Mouse (Mus musculus) embryonic facial prominence, embryonic 14.5 days (tissue): ENCODE measurements around the gene Arsg. TPM values are rescaled to one million over a fixed set of nuclear protein-coding genes. Genes with fewer than 3 reads are reported as not detected.
"Not testable (repeated sequence)": the region's sequence is repeated elsewhere in the genome, so short reads cannot be mapped to it uniquely, and the experiment has no call there.

ENCODE experiments used
- ATAC-seq: fragments of 200-750 bp; cut with Nextera tagmentation; 2 replicates; pipeline ENCODE4 v1.8.0; 2017; ENCODE audit warnings: low read depth, moderate number of reproducible peaks, moderate TSS enrichment
- DNase-seq: peaks from one replicate; pipeline ENCODE4 v3.0.0-alpha.2; 2015; ENCODE audit warnings: low spot score
- H3K27ac ChIP-seq: fragments of 300-500 bp; sonication (generic); replicated peaks from 2 replicates; pipeline ENCODE4 v1.5.1; 2014; ENCODE audit warnings: low read depth, mild to moderate bottlenecking, low read length, moderate library complexity
- H3K27me3 ChIP-seq: fragments of 300-500 bp; sonication (generic); replicated peaks from 2 replicates; pipeline ENCODE4 v1.6.1; 2014; ENCODE audit warnings: low read length; ENCODE audit not compliant: control insufficient read depth, insufficient read depth
- H3K36me3 ChIP-seq: fragments of 300-500 bp; sonication (generic); 2 replicates; pipeline ENCODE4 v1.6.1; 2014; ENCODE audit warnings: low read length, mixed read lengths; ENCODE audit not compliant: control insufficient read depth, insufficient read depth
- H3K4me1 ChIP-seq: fragments of 300-500 bp; sonication (generic); 2 replicates; pipeline ENCODE4 v1.6.1; 2014; ENCODE audit warnings: antibody characterized with exemption, low read length; ENCODE audit not compliant: control insufficient read depth, insufficient read depth
- H3K4me2 ChIP-seq: fragments of 300-500 bp; sonication (generic); 2 replicates; pipeline ENCODE4 v1.6.1; 2014; ENCODE audit warnings: low read depth, mild to moderate bottlenecking, low read length, moderate library complexity, mixed read lengths
- H3K4me3 ChIP-seq: fragments of 300-500 bp; sonication (generic); 2 replicates; pipeline ENCODE4 v1.5.1; 2014; ENCODE audit warnings: low read depth, mild to moderate bottlenecking, low read length
- H3K9ac ChIP-seq: fragments of 300-500 bp; sonication (generic); 2 replicates; pipeline ENCODE4 v1.6.1; 2014; ENCODE audit warnings: low read depth, mild to moderate bottlenecking, low read length, moderate library complexity, mixed read lengths
- H3K9me3 ChIP-seq: fragments of 300-500 bp; sonication (generic); 2 replicates; pipeline ENCODE4 v1.6.1; 2016; ENCODE audit warnings: low read length; ENCODE audit not compliant: control insufficient read depth
- WGBS: fragments of 180-500 bp; shearing (Covaris S2); extraction: QIAGEN DNeasy Blood & Tissue Kit; methylation state at CpG from one replicate; pipeline ENCODE4 v1.1.7; 2014; 5-methylcytosine and 5-hydroxymethylcytosine counted together
- polyA plus RNA-seq: library from polyadenylated mRNA; unstranded; fragments of >200 nt; fragmentation: Nextera tagmentation; extraction: Ambion mirVana; gene quantifications from 2 replicates; pipeline ENCODE4 v1.2.1, GENCODE M21; 2014

Arsg gene
- polyA plus RNA-seq, 1 experiment from 2014 or later = 4.3 TPM

- 57% methylated on average over 16 of the region's 16 CpGs for WGBS
- H3K4me3 ChIP-seq = no peak overlapping the region
Measured at GRCm38 (mm10) chr11:109479575-109480285, 6.6 kb downstream of the Arsg start.

GRCm38 (mm10) chr11:109480440-109480839 is 7.3 kb downstream of the Arsg start:
- Histone ChIP-seq H3K27me3 (peaks cover 6% of the 10 kb centered on the region; the same call in 1 of the 2 replicates), H3K36me3 (no peaks in the 10 kb centered on the region), H3K4me3 (no peak overlapping the region), H3K4me1 (no peaks in the 10 kb centered on the region), H3K27ac (no peak overlapping the region), H3K9me3 (no peaks in the 10 kb centered on the region), H3K9ac (no peak overlapping the region), H3K4me2 (no peak overlapping the region)
- 68% methylated on average over 8 of the region's 8 CpGs for WGBS
- DNase-seq (no peak), ATAC-seq (no peak)

More at GRCm38 (mm10) chr11:109479575-109480285, 6.6 kb downstream of the Arsg start:
- Histone ChIP-seq H3K36me3 (no peaks in the 10 kb centered on the region), H3K27me3 (peaks cover 9% of the 10 kb centered on the region), H3K9me3 (no peaks in the 10 kb centered on the region), H3K27ac (no peak overlapping the region), H3K4me2 (no peak overlapping the region), H3K9ac (no peak overlapping the region), H3K4me1 (no peaks in the 10 kb centered on the region)
- DNase-seq (no peak), ATAC-seq (no peak)

DNA sequence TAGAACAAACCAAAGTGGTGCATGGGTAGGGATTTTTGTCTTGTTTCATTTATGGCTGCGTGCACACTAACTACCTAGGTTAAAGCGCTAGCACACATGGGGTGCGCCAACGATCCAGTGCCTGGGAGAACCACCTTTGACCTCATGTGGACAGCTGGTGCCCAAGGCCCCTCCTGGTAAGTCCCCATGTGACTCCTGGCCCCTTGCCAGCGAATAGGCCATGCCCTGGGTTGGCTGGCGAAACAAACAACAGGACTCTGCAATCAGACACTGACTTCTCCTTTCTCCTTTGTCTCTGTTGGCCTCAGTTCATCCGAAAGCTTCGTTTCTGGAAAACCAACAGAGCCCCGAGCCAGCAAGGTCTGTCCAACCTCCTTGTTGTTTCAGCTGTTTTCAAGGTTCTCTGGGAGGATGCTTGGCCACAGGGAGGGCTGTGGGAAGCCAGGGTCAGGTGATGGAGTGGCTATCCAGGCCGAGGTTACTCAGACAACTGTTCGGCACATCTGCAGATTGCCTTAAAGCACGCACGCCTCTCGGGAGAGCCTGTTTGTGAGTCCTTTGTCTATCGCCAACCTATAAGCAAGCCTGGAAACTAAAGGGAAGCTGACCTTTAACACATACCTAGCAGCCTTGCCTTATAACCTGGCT is 12.3 kb downstream of the Arsg start:
- Histone ChIP-seq H3K36me3 (no peaks in the 10 kb centered on the region), H3K9ac (no peak overlapping the region), H3K27me3 (no peaks in the 10 kb centered on the region), H3K4me1 (no peaks in the 10 kb centered on the region), H3K4me2 (no peak overlapping the region), H3K27ac (no peak overlapping the region), H3K4me3 (no peak overlapping the region), H3K9me3 (no peaks in the 10 kb centered on the region)
- WGBS = 73% methylated on average over 15 of the region's 15 CpGs
- DNase-seq = peak; percentile 17
- no peak for ATAC-seq

DNA sequence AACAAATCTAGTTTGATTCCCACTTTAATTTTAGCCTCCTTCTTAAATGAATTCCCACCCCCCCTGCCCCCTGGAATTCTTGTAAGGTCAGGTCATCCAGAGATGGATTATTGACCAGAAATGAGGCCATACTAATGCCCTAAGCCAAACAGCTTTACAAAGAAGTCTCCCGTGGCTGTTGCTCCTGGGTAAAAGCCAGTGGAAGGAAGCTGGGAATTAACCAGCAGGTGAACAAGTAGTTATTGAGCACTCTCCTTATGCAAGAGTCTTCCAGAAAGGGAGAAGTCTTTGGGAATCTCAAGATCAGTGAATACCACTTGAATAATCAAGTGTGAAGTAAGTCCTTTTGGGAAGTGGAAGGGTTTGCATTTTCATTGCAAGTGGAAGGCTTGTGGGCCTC is 13.9 kb downstream of the Arsg start:
- ATAC-seq (no peak), DNase-seq (no peak)
- H3K9me3 ChIP-seq = no peaks in the 10 kb centered on the region
- H3K4me3 ChIP-seq = no peak overlapping the region
- no peaks in the 10 kb centered on the region for H3K27me3 ChIP-seq
- no peak overlapping the region for H3K9ac ChIP-seq
- H3K4me2 ChIP-seq = no peak overlapping the region
- H3K36me3 ChIP-seq = no peaks in the 10 kb centered on the region
- H3K4me1 ChIP-seq = no peaks in the 10 kb centered on the region
- 35% methylated on average over 1 of the region's 1 CpGs for WGBS
- no peak overlapping the region for H3K27ac ChIP-seq

DNA sequence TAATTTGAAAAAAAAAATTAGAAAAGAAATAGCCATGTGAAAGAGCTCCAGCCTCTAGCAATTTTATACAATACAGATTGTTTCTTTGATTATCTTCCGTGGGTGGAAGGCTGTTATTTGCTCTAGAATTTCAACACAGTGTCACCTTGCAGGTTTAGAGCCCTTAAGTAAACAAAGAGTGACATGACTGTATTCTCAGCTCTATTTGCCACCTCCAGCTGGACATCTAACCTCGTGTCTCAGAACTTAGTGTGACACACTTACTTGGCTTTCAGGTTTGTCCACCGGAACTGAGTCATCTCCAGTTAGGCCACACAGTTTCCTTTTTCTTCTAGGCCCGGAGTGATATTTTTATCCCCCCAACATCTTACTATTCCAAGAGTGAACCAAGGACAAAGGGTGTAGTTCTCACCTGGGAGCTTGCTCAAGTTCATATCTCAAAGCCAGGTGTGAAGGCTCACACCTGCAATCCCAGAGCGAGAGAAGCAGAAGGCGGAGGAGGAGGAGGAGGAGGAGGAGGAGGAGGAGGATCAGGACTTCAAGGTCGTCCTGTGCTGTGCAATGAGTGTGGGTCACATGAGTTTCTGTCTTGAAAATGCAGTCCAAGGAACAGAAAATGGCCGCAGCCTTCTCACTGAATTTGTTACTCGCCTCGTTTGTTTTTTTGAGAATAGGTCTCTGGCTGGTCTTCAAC is 15.0 kb downstream of the Arsg start:
- no peak overlapping the region for H3K9ac ChIP-seq
- no peaks in the 10 kb centered on the region for H3K36me3 ChIP-seq
- ATAC-seq (no peak), DNase-seq (no peak)
- H3K4me1 ChIP-seq = no peaks in the 10 kb centered on the region
- H3K4me3 ChIP-seq = no peak overlapping the region
- no peaks in the 10 kb centered on the region for H3K9me3 ChIP-seq
- WGBS = 79% methylated on average over 10 of the region's 10 CpGs
- no peak overlapping the region for H3K4me2 ChIP-seq
- H3K27ac ChIP-seq = no peak overlapping the region
- no peaks in the 10 kb centered on the region for H3K27me3 ChIP-seq

- no peaks in the 10 kb centered on the region for H3K27me3 ChIP-seq
- no peaks in the 10 kb centered on the region for H3K9me3 ChIP-seq
- no peaks in the 10 kb centered on the region for H3K36me3 ChIP-seq
- no peak overlapping the region for H3K4me3 ChIP-seq
- H3K9ac ChIP-seq = no peak overlapping the region
- no peaks in the 10 kb centered on the region for H3K4me1 ChIP-seq
- DNase-seq = peak; percentile 20
- WGBS = 44% methylated on average over 2 of the region's 2 CpGs
- no peak overlapping the region for H3K27ac ChIP-seq
- no peak overlapping the region for H3K4me2 ChIP-seq
- no peak for ATAC-seq
Measured at GRCm38 (mm10) chr11:109489763-109490162, 16.6 kb downstream of the Arsg start.

- Histone ChIP-seq H3K9me3 (no peaks in the 10 kb centered on the region), H3K4me3 (no peak overlapping the region), H3K4me2 (no peak overlapping the region), H3K4me1 (no peaks in the 10 kb centered on the region), H3K36me3 (no peaks in the 10 kb centered on the region), H3K27me3 (no peaks in the 10 kb centered on the region), H3K9ac (no peak overlapping the region), H3K27ac (no peak overlapping the region)
- ATAC-seq = no peak
- no peak for DNase-seq
- 80% methylated on average over 4 of the region's 4 CpGs for WGBS
Measured at GRCm38 (mm10) chr11:109491844-109492243, 18.7 kb downstream of the Arsg start.

GRCm38 (mm10) chr11:109492847-109493464 is 19.8 kb downstream of the Arsg start:
- not testable (repeated sequence) for H3K27ac ChIP-seq, H3K4me1 ChIP-seq, H3K4me3 ChIP-seq, H3K9ac ChIP-seq, H3K27me3 ChIP-seq, ATAC-seq, DNase-seq, H3K9me3 ChIP-seq, H3K4me2 ChIP-seq, H3K36me3 ChIP-seq
- WGBS = 74% methylated on average over 8 of the region's 8 CpGs
